Mouse (Mus musculus) frontal cortex, adult 2 months (tissue): ENCODE measurements around the gene Ptpre. TPM values are rescaled to one million over a fixed set of nuclear protein-coding genes. Genes with fewer than 3 reads are reported as not detected.
"Not testable (repeated sequence)": the region's sequence is repeated elsewhere in the genome, so short reads cannot be mapped to it uniquely, and the experiment has no call there.

Source experiments
- DNase-seq, 2 experiments: peaks; one replicate each; pipeline ENCODE4 v3.0.0; 2022; ENCODE audit warnings: low spot score in 1 of 2; ENCODE audit errors: extremely low spot score in 1 of 2
- polyA plus RNA-seq: library from polyadenylated mRNA; depleted of rRNA; stranded (reverse); fragments of >200 nt; gene quantifications from 2 replicates; pipeline ENCODE4 v1.2.3, GENCODE M21; 2012

Ptpre gene
- polyA plus RNA-seq, 1 experiment, result 12.6 TPM

DNA sequence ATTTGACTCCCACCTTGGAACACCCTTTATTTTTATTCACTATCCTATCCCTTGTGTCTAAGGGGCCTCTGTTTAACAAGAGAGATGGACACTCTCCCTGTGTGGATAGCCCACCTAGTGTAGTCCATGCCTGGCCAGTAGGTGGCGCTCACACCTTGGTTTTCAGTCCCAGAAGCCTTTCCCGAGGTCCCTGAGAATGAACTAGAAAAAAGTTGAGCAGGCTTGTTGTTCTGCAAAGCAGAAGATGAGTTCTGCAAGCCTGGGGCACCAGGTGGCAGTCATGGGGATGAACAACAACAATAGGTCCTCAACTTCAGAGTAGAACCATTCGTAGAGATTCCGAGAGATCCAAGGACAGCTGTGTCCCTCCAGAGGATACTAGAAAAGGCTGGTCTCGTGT, 143.1 kb downstream of the Ptpre start:
- DNase-seq, result peak in 1 of 2 experiments; percentile 48

DNA sequence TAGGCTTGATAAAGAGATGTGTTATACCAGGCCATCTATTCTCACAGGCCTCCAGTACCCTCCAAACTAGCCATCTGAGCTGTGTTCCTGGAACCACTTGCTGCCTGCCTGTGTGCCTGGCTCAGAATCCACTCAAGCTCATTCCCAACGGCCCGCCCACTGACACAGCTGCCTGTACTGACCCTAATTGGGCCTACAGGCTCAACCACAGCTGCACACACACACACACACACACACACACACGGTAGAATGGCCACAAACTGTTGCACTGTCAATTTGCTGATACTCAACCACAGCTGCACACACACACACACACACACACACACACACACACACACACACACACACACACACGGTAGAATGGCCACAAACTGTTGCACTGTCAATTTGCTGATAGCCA, 146.8 kb downstream of the Ptpre start:
- DNase-seq, result not testable (repeated sequence)

DNA sequence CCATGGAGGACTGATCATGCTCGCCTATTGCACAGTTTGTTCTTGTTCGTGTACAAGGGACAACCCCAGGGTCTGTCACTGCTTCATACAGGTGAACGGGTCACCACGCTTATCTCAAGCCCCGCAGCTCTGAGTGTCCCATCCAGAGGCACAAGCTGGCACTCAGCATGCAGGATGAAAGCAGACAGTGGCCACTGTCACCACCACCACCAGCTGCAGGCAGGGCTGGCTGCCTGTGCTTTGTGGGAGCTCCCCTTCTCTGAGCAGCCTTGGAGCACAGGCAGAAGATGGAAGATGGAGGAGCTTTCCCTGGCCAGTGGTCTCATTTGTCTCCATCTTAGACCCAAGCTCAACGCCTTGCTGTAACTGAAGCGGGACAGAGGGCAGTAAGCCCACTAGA, 147.7 kb downstream of the Ptpre start:
- no peak for DNase-seq

DNA sequence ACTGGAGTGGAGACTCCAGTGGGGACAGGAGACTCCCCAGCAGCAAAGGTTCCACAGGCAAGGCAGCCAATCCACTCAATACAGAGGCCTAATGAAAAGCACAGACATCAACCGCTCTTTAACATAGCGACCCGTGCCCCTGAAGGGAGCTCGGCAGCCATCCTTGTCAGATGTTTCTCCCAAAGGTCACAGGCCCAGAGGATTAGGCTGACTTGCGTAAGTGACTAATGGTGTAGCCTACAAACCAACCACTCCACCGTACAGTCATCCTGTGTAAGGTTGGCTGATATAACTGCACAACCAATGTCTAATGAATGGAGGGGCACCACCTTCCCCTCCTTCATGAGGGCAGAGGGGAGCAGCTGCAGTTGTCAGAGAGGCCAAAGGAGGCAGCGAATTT, 152.1 kb downstream of the Ptpre start:
- no peak for DNase-seq

DNA sequence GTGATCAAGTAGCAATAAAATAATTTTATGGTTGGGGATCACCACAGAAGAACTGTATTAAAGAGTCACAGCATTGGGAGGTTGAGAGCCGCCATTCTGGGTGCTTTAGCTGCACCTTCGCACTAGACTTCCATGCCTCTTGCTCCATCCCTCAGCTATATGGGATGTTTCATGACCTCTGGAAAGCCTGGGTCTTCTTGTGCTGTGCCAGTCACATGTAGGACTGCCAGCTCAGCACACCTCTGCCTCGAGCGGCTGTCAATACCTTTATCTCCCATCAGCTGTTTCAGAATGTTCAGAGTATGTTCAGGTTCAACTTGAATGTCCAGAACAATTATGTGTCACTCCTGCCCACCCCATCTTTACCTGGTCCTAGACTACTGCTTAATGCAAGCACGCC, 154.7 kb downstream of the Ptpre start:
- no peak for DNase-seq

DNA sequence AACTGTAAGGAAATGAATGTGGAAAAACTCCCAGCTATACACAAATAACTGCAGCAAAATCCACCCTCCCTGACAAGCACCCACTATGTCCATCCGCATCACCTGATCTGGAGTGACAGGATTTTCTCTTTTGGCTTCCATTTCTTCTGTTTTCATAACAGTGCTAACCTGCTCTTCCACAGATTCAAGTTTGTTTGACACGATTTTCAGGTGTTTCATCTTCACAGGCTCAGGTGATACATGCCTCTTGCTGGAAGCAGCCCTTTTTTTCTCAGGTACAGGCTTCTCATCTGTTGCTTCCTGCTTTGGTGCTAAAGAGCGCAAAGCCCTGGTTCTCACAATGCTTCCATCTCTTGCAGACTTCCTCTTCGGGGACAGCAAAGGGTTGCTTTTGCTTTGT, 156.8 kb downstream of the Ptpre start:
- DNase-seq, result no peak

DNA sequence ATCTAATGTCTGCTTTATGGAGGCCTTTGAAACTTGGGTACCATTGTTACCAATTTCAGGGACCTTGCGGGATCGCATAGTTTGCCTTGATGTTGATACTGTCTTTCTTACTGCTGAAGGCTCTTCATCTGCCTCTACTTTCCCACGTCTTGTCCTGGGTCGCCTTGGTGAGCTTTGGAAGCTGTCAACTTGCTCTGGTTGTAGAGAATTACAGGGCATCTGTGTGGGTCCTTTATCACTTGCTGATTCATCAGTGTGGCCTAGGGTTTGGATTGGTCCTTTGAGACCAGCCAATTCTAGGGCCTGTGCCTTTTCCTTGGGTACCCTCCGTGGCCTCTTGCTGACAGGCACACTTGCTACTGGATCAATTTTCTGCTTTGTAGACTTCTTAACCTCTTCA, 157.5 kb downstream of the Ptpre start:
- no peak for DNase-seq

DNA sequence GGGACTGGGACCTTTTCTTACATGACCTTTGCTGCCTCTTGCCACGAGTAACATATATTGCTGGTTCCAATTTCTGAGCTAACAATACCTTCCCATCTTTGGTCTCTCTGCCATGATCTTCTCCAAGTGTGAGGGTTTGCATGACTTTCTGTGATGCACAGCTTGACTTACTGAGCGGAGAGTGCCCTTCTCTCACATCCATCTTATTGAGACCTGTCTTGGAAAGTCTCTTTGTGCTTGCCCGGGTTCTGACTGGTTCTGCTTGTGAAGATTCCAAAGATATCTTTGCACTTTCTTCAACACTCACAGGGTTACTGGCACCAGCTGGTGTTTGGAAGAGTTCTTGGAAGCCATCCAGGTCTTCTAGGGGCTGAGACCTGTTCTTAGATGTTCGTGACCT, 158.8 kb downstream of the Ptpre start:
- DNase-seq, result no peak

DNA sequence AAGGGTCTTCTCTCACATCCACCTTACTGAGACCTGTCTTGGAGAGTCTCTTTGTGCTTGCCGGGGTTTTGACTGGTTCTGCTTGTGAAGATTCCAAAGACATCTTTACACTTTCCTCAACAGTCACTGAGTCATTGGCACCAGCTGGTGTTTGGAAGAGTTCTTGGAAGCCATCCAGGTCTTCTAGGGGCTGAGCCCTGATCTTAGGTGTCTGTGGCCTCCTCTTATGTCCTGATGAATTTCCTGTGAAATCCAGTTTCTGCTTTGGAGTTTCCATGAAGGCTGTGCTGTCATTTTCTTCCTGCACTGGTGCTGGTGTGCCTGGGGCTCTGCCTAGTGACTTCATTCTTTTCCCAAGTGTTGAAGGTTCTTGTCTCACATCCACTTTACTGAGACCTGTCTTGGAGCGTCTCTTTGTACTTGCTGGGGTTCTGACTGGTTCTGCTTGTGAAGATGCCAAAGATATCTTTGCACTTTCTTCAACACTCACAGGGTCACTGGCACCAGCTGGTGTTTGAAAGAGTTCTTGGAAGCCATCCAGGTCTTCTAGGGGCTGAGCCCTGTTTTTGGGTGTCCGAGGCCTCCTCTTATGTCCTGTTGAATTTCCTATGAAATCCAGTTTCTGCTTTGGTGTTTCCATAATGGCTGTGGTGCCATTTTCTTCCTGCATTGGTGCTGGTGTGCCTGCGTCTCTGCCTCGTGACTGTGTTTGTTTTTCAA, 159.9 kb downstream of the Ptpre start:
- peak in 1 of 2 experiments; percentile 52 for DNase-seq

DNA sequence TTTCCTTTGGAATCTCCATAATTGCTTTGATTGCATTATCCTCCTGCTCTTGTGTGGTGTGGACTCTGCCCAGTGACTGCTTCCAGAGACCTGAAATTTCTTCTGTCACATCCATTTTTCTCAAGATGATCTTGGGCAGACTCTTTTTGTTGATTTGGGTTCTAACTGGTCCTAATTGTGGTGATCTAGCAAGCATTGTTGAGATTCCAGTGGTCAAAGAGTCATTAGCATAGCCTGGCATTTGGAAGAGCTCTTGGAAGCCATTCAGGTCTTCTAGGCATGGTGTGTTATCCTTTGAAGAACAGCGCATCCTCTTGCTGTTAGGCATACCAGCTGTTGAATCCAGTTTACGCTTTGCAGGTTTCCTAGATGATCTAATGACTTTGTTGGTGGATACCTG, 161.1 kb downstream of the Ptpre start:
- no peak for DNase-seq

DNA sequence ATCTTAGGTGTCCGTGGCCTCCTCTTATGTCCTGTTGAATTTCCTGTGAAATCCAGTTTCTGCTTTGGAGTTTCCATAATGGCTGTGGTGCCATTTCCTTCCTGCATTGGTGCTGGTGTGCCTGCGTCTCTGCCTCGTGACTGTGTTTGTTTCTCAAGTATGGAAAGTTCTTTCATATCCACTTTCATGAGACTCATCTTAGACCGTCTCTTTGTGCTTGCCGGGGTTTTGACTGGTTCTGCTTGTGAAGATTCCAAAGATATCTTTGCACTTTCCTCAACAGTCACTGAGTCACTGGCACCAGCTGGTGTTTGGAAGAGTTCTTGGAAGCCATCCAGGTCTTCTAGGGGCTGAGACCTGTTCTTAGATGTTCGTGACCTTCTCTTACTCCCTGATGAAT, 162.1 kb downstream of the Ptpre start:
- DNase-seq, result peak in 1 of 2 experiments; percentile 35

DNA sequence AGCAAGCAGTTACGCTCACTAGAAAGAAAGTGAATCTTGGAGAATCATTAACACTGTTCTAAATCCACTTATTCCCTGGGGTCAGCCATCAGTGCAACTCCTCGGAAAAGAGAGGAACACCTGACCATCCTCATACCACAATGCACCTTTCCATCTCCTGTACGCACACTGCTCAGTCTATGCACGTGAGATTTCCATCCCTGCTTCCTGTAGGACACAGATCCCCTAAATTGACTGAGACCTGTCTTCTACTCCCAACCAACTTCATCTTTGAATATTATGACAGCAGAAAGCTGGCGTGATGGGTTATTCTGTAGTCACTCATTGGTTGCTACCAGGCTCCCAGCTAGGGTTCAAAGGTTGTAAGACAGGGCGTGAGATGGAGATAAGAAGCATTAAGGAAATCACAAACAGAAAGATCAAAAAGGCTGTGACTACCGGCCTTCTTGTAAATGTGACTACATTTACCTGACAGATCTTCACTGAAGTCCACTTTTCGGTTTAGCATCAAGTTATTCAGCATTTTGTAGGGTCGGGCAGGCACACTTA, 166.4 kb downstream of the Ptpre start:
- no peak for DNase-seq

DNA sequence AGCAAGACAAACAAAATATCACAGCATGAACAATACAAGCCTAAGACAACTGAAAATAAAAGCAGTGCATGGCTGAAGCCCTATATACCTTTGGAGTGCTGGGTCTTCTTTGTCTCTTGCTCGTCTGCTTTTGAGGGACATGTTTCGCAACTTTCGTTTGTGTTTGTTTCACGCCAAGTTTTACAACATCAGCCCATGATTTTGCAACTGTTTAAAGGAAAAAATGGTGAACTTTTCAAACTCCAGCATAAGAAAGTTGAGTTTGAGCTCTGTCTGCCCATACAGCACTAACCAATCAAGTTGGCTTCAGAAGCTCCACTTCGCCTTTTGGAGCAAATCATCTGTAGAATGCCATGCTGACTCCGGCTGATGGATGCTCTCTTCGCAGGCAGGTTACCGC, 167.0 kb downstream of the Ptpre start:
- no peak for DNase-seq

DNA sequence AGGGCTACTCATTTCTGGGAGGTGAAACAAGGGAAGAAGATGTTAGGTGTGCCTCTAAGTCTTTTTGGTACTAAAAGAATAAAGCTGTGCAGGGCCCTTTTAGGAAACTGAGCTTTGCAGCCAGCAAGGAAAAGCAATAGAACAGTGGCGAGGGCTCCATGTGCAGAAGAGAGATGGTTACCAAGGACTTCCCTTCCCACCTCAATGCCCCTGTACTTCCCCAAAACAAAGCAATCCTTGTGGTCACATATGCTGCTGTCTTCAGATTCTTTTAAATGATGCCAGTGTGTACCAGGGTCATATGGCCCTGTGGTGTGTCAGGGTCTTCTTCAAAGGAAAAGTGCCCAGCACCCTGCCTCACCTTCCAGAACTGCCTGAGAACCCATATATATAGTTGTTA, 167.8 kb downstream of the Ptpre start:
- DNase-seq, result no peak

DNA sequence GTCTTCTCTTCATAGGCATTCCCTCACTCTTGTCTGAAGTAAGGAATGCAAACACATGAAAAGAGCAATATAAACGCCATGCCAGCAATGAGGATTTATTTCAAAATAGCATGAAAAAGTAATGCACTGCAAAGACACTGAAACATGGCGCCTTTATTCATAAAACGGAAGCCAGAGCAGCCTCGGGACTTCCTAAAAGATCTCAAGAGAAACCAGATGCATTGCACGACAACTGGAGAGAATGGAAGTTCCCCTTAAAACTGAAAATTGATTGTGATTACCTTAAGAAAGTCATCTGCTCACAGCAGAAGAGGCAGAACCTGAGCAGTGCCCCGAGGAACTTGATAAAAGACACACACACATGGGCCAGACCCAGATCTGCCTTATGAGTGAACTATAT, 168.5 kb downstream of the Ptpre start:
- DNase-seq, result no peak

DNA sequence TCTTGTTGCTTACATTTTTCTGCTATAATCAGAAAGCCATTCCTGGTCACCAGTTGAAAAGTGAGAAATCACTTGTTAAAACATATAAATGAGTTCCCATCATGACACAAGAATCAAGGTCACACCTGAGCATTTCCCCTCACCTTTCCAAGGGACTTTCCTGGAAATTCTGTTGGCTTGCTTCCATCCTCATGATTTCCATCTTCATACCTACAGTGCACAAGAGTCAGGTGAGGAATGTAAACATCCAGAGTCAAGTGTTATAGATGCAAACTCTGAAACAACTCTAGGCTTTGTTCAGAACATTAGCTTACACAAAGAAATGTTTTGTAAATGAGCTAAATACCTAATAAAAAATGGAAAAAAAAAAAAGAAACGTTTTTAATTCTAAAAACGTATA, 173.4 kb downstream of the Ptpre start:
- DNase-seq, result no peak

DNA sequence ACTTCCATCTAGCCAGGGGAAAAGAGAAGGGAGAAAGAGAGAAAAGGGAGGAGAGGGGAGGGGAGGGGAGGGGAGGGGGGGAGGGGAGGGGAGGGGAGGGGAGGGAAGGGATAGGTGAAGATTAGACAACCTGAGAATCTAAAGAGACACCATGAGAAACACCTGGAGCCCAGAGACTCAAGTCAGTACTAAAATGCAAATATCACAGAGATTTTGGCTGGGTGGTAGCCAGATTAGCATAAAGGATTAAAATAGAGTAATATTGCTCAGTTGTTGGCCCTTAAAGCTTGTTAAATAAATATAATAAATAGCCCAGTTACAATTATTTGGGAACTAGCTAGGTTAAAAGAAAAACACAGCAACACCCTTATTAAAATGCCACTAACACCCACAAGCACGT, 175.3 kb downstream of the Ptpre start:
- DNase-seq, result no peak

DNA sequence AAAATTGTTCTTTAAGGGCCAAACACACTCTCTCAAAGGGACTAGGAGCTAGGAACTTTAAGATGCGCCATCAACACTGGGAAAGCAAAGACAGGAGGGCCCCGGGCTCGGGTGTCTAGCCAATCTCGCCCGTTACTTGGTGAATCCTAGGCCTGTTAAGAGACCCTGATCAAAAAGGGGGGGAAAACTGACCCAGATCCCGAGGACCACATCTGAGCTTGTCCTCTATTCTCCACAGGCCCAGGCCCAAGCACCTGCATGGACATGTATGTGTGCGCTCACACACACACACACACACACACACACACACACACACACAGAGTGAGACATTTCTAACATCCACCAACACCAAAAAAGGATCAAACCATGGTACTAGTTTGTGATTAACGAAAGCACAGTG, 176.0 kb downstream of the Ptpre start:
- DNase-seq, result no peak

DNA sequence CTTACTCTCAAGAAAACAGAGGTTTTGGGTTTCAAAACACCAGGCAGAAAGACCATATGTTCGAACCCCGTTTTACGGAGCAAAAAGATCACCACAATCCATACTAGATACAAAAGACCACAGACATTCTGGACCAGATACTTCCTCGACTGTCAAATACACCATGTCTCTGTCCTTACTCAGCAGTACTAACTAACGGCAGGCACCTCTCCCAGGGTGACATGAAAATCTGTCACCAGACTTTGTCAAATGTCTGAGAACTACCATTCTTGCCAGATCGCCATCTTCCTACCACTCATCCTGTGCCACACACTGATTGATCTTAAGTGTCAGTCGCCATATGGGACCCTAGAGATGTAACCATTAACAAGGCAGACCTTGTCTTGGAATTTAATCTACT, 177.9 kb downstream of the Ptpre start:
- no peak for DNase-seq

DNA sequence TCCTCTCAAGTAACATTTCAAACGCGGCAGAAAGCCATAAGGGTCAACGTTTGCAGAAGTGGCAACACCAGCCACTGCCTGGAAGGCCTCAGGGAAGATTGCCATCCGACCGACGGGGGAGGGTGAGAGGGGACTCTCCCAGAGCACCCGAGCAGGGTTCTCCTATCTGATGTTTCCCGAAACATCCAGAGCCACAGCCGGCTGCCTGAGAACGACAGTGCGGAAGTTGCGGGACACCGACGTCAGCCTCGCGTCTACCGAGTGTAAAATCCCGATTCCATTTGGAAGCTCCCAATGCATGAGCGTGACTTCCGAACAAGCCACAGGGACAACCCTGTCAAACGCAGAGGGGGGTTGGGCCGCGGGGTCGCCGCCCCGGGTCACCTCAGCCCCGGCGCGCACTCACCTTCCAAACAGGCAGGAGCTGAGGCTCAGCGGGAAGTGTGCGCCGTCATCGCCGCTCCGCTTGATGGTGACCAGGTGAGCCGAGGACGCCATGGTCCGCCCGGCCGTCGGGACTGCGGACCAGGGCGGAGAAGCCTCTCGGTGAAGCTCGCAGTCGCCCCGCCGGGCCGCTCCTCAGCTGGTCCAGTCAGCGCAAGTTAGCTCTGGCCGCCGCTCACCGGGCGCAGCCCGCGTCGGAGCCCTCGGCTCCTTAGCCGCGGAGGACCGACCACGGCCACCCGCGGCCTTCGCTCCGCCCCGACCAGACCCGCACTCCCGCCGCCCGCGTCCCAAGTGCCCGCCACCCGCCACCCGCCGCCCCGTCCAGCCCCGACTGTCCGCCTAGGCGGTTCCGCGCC, 178.6 kb downstream of the Ptpre start, which contains the start of gene Mki67:
TSS of gene Mki67 (minus strand) at position 720 of the 803 bp plus-strand sequence.
- no peak for DNase-seq

DNA sequence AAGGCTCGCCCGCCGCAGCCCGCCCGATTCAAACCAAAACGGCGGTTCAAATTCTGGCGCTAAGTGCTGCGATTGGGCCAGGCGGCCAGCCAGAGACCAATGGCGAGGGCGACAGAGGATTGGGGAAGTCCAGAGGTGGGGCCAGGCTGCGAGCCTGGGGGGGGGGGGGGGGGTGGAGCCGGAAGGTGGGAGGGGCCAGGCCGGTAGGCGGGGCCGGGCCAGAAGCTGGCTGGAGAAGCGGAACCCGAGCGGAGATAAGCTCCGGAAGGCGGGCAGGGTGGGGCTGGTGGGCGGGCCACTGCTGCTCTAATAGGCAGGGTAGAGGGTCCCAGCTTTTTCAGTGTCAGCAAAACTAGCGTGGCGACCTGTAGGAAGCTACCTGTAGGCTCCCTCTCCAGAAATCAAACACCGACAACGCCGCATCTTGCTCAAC, 179.2 kb downstream of the Ptpre start:
- peak; percentile 49 to 83 for DNase-seq
